Mouse (Mus musculus) urinary bladder, postnatal 25 days (tissue): ENCODE data around the gene RPS10-NUDT3.

Experiments used
- DNase-seq: peaks from one replicate; pipeline ENCODE4 v3.0.0; 2022; ENCODE audit warnings: low spot score

The RPS10-NUDT3 gene

DNA sequence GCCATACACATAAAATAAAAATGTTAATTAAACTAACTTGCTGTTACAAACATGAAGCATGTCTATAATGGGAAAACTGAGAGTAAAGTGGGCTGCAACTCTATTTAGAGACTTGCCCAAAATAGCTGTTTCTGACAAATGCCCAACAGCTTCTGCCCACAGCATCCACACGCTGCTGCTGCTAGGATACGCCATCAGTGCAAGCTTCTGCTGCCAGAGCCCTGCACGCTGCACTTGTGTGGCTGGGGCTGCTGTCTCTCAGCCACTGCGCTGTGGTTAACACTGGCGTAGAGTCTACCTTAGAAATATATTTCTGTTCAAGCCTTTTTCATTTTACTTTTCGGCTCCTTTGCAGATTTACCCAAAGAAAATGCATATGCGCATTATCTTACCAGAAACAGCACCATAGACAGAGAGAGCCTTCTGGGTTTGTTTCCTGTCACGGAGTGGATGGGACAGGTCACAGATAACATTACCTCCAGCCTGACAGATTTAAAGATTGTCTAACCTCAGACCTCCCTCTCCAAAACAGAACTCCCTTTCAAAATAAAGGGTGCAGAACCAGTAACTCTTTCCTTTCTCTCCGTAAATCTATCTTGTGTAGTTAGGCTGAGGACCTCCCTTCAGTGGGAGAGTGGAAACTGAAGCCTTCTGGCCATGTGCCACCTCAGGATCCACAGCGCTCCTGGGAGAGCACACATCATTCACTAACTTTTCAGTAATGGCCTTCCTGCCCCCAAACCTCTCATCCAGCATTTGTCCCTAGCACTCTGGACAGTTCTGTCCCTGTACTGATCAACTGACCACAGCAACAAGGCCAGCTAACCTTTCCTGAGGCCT is 24.1 kb downstream of the RPS10-NUDT3 start:
- DNase-seq, result no peak

DNA sequence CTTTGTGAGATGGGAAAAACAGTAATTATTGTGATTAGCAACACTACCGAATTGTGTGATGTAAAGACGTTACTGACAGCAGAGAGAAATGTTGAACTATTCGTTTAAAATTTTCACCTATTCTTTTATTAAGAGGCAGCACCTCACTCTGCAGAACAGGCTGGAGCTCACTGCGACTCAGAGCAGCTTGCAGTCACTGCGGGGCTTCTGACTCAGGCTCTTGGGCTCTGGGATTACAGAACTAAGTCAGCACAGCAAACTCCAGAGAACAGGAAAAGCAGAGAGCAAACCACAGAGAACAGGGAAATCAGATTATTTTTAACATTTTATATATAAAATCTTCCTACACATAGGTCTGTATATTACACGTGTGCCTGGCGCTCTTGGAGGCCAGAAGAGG is 25.4 kb downstream of the RPS10-NUDT3 start:
- no peak for DNase-seq

DNA sequence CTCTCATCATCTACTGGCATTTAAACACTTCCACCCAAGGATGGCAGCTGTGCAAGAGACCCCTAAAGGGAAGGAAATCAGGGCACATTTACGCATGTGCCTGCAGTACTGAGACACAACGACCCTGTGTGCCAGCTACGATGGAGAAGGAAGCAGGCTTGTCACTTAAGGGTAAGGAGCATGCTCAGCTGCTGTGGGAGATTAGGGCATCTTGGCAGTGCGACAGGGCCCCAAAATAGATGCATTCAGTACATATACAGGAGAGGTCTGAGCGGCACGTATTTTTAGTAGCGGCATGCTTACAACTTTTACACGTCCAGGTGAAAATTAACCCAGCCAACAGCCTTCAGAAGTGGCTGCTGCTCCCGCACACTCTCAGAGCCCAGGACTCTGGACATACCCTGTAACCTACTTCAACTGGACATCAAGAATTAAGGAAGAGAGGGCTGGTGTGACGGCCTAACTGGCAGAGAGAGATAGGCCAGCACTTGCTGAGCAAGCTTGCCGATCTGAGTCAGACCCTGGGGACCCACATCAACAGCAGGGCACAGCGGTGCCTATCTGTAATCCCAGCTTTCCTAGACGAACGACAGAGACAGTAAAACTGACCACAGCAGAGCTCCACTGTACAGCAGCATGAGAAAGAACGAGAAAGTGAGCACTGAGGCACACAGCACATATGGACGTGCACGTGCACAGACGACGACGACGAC is 31.3 kb downstream of the RPS10-NUDT3 start:
- no peak for DNase-seq

DNA sequence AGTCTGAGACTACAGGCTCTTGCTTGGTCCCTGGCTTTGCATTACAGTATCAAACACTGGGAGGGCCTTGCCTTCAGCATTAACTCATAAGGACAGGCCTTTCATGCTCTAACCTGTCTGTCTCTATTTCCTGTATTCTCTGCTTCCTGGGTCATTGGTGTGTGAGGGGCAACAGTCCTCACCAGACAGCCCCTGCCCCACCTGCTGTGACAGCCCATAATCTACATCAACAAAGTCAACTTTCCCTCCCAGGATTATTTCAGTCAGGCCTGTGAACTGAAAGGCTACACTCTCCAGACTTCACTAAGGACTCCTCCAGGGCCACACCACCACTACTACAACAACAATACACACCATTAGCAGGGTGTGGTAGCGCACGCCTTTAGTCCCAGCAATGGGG is 32.0 kb downstream of the RPS10-NUDT3 start:
- DNase-seq, result no peak

DNA sequence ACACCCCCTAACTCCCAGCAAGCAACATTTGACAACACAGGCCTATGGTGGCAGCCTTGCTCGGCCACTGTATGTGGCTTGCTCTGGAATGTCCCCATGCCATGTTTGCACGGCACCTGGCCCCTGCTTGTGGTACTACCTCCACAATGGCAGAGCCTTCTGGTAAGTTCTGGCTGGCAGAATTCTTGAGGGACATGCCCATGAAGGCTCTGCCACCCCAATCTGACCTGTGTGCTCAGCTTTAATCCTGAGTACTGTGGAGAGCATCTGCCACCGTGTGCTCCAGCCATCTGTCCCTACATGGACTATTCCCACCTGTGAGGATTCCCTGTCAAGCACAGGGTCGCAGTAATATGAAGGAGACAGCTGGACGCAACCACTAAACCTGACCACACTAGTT is 34.2 kb downstream of the RPS10-NUDT3 start:
- DNase-seq, result no peak

DNA sequence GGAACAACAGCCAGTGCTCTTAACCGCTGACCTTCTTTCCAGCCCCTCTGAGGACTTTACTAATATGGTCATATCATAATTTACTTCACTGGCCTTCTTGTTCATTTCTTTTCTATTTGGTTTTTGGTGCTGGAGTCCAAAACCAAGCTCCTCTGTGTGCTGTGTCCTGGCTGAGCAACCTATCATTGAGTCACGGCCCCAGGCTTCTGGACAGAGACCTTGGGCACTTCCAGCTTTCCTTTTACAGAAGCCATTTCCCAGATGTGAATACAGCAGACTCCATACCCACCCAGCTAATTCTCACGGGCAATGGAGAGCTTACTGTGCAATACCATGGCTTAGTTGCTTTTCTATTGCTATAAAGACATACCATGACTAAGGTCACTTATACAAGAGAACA is 34.7 kb downstream of the RPS10-NUDT3 start:
- no peak for DNase-seq

DNA sequence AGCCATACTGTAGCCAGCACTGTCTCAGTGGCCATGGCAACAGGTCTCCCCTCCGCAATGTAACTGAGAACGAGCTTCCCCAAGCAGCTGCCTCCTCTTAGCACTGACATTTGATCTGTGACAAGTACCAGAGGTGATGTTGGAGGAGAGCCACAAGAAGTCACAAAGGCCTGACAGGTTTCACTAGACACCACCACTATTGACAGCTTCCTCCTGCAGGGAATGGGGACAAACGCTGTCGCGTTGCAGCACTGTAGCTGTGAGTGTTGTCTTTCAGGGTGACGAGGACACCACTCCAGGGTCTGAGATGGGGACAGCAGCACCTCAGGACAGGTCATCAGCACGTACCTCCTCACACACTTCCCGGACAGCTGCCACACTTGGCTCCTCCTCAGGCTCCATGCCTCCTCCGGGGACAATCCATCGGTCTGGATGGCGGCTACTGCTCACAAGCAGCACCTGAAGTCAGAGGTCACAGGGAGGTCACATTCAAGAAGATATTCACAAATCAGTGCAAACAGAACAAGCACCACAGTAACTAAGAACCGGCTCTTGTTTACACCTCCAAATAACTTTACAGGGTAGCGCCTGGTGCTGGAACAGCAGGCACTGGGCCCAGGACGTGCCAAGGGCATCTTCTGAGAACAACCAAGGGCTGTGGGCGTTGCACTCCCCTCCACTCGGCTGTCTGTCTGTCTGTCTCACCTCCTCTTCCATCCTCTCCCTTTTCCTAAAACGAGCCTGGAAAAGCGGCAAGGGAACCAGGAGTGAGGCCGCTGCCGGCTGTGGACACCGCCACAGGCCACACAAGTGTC is 38.4 kb downstream of the RPS10-NUDT3 start:
- DNase-seq, result no peak

DNA sequence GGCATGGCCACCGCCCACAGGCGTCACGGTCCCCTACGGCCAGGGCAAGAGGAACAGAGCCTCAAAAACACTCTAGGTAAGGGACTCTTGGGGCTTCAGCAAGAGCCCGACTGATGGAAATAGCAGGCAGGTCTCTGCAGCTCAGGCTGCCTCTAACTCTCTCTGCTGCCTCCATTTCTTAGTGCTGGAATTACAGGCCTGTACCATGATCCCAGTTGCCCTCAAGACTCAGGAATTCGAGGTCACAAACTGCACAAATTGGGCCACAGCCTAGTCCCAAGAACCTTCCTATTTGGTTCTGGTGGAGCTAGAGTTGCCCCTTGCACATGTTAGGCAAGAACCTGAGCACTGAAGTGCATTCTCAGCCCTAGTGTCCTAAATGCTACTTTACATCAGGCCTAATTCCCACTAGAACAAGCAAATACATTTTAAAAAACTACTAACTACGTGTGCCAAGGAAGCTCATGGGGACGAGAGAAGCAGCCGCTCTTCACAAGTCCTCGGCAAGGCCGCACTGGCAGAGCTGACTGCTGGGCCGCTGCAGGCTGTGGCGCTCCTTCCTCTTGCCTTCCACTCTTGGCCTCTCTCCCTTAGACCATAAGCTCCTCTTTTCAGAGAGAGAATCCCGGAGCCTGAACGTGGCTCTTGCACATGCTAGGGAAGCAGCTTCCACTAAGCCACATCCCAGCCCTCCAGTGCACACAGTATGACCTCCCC is 39.2 kb downstream of the RPS10-NUDT3 start:
- DNase-seq, result no peak

DNA sequence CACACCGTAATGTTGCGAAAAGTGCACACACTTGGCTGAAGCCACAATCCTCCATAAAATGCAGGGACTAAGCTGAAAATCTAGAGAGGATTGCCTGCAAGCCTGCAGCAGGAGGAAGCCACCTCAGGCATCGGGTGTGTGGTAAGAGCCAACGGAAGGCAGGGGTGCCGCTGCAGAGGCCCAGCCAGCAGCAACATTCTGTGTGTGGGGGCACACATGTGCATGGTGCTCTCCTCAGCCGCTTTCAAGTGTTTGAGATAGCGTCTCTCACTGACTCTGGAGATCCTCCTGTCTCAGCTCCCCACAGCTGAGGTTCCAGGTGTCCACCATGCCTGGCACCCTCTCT is 42.5 kb downstream of the RPS10-NUDT3 start:
- DNase-seq, result no peak

DNA sequence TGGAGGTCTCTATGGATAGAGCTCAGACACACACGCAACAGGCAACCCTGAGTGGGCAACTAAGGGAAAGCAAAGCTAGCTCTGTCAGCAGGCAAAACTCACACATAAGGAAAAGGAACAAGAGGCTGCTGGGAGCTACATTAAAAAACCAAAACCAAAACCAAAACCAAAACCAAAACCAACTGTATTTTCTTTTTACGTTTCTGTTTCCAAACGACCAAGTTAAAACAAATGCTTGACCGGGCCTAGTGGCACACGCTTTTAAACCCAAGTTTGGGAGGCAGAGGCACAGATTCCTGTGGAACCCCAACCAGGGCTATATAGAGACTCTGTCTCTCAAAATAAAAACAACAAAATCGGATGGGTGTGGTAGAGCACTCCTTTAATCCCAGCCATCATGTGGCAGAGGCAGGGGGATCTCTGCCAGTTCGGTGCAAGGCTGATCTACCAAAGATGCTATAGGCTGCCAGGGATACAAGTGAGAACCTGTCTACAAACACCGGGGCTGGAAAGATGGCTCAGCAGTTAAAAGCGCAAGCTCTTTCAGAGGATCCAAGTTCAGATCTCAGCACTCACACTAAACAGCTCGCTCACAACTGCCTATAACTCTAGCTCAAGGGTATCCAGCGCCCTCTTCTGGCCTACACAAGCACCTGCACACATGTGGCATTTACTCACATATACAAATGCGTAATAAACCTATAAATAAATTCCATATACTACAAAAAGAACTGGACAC is 43.0 kb downstream of the RPS10-NUDT3 start:
- DNase-seq, result no peak

DNA sequence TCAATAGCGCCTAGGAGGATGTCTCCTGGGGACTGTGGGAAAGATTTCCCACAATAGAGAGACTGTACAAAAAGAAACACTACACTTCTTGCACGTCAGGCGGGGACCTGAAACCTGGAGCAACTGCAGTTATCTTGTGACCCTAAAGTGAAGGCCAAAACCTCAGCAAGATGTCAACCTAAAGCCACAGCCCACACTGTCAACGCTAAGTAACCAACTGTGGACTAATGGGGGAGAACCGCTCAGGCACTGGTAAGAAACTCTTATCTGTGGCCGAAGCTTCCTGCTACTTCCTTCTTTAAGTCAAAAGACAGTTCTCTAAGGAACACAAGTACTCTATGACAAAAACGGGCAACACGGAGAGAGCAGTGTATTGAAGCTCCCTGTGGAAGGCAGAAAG is 46.8 kb downstream of the RPS10-NUDT3 start:
- no peak for DNase-seq

DNA sequence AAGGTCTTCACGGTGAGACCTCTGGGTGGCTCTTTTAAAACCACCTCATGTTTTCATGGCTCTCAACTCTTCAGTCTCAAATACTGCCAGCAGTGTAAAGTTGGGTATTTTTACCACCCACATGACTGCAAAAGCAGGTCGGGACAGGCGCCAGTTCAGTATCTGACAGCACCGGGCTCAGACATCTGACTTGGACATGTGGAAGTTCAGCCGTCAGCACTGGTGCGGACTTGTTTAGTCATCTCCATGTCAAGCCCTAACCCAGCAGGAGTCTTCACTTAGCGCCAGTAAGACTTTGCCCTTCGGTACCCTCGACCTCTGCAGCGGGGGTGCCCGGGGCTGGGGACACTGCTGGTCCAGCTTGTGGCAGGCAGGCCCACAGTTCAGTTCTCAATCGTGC is 47.8 kb downstream of the RPS10-NUDT3 start:
- peak; percentile 29 for DNase-seq

DNA sequence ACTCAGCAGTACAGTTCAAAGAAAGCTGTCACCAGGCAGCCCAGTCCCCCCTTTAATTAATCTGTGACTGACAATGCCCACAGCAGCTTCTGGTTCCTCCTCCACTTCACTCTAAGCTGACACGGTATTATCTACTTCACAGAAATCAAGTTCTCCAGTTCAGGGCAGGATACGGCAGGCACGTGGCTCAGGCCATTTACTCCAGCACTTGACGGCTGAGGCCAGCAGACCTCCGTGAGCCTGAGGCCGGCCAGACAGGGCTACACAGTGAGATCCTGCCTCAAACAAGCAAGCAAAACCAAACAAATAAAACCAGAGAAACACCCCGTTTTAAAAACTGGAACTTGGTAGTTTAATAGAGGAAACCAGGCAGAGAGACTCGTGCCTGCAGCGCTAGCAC is 48.4 kb downstream of the RPS10-NUDT3 start:
- DNase-seq, result no peak

DNA sequence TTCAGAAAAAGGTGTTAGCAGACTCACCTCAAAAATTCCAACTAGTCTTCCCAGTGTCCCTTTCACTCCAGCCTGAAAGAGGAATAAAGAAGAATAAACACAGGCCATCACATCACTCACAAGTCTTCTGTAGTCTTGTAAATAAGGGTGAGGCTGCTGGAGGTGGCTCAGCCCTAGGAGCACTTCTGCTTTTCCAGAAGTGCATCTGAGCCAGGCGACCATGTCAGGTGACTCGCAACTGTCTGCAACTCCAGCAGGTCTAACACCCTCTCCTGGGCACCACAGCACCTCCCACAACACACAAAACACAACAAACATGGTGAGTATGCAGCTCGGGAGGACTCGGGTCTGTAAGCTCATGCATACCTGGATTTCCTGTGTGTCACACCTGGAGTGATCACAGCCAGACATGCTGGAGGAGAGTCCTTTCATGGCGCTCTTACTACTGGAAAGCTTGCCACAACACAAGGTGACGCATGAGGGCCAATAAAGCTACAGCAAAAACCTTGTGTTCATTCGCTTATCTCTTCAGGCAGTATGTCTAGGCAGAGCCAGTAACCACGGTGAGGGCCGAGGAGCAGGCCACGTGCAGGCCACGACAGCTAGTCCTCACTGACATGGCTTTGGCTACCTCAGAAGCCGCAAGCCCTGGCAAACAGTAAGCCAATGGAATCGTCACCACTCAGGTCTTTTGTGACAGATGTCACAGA is 51.7 kb downstream of the RPS10-NUDT3 start:
- DNase-seq, result no peak

DNA sequence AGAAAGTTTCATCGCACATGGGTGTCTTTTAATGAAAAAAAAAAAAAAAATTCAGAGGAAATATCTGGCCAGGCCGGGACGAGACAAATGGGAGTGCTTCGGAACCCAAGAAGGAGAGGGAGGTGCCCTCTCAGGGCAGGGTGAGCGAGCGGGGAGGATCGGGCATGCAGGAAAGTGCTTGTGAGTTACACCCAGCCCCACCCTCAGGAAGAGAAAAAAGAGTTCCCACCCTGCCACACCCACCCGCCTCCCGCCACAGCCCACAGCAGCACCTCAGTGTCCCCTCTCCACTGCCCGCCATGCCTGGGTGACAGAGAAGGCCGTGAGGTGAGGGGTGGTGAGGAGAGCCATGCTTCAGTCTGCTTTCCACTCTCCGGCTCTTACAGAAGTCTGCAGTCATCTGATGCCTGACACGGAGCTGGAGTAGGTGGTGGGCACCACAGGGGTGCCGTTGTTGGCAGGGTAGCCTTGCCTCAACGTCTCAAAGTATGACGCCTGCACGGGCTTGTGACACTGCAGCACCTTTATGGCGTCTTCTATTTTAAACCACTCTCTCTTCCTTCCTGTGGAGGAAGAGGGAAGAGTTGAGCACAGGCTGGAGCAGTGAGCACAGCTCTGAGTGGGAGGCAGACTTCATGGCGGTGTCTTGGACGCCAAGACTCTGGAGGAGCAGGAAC is 54.5 kb downstream of the RPS10-NUDT3 start:
- DNase-seq, result no peak

DNA sequence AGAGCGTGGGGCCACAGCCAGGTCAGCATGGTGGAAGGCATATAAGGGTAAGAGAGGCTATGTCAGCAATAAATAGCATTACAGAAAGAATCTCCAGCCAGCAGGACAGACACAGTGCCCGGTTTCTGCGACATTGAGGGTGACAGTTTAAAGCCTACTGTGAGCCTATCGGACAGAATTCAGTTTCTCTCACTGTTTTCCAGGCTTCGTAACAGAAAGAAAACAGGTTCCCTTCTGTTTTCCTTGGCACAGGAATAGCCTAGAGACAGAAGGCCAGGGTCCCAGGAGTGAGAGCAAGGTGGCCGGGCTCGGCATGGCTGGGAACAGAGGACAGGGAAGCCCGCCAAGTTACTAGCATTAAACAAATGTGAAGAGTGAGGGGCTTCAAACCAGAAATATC is 55.2 kb downstream of the RPS10-NUDT3 start:
- no peak for DNase-seq

DNA sequence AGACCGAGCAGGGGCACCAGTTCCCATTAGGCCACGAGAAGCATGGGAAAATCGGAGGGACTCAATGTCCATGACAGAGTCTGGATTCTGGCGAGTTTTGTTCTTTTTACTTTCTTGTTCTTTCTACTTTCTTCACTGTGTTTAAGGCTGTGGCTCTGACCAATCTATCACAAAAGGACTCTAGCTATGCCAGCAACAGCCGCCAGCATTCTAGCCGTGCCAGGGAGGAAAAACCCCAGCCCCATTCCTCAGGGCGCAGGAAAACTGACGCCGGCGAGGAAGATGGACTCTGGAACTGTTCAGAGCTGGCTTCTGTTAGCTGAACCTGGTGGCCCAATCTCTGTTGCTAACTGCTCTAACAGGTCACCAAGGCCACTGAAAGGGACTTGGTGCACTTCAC is 56.5 kb downstream of the RPS10-NUDT3 start:
- DNase-seq, result no peak

DNA sequence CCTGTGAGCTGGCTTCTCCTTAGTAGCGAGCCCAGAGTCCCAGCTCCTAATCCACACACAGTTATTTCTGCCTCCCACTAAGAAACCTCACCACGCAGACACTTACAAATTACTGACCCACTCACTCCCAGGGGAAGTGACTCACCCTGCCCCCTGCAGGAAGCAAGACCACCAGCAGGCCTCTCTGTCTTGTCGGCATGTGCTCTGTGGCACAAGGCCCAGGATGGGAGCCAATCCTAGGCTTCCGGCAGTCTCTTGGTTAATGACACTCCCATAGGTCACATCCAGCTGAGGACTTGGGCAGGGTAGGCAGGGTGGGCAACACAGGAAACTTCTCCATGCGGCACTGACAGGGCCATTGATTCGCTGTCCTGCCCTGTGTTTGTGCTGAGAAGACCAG is 57.6 kb downstream of the RPS10-NUDT3 start:
- DNase-seq, result no peak

DNA sequence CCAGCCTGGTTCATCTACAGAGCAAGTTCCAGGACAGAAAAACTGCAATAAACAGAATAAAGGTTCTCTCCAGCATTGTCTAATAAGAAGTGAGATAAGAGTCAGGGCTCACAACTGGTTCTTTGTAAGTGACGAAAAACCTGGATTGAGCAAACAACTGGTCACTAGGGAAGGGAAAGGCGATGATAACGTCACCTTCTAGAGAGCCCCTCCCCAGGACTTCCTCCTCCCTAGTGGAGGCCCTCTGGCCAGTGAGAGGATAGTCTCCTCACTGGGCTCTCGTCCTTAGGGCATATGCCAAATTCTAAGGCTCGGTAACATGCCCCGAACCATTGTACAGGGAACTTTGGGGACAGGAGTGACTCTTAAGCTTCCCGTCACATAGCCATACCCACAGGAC is 59.0 kb downstream of the RPS10-NUDT3 start:
- DNase-seq, result no peak

DNA sequence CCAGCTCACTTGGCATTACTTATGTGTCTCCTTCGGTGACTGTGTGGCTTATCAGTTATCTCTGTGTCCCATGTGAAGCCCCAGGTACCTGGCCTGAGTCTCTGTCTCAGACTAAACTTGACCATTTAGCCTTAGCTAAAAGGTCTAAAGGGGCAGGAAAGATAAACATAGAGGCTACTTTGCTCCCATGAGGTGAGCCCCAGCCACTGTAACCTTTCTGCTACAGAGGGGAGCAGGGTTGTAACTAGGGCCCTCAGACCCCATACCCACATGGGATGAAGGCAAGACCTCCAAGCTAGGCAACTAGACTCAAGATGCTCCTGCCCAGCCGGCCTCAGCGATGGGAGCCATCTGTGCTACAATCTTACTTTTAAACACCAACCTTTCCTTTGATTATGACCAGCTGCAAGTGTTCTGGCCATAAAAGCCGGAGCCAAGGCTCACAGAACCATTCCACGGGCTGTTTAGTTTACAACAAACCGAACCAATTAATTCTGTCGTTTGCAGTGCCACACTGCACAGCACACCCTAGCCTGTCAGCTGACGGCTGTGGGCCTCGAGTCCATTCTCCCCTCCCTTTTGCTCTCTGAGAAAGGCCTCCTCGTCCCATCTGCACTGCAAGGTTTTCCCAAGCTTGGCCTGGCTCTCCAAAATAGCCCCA is 59.8 kb downstream of the RPS10-NUDT3 start:
- DNase-seq, result no peak
